Mouse (Mus musculus) embryo, embryonic 9.5 days (tissue): Measurements from ENCODE around the gene Tor4a.

Experiments used
- DNase-seq: peaks from one replicate; pipeline ENCODE4 v3.0.0-alpha.2; 2017; ENCODE audit errors: extremely low spot score

Tor4a gene

DNA sequence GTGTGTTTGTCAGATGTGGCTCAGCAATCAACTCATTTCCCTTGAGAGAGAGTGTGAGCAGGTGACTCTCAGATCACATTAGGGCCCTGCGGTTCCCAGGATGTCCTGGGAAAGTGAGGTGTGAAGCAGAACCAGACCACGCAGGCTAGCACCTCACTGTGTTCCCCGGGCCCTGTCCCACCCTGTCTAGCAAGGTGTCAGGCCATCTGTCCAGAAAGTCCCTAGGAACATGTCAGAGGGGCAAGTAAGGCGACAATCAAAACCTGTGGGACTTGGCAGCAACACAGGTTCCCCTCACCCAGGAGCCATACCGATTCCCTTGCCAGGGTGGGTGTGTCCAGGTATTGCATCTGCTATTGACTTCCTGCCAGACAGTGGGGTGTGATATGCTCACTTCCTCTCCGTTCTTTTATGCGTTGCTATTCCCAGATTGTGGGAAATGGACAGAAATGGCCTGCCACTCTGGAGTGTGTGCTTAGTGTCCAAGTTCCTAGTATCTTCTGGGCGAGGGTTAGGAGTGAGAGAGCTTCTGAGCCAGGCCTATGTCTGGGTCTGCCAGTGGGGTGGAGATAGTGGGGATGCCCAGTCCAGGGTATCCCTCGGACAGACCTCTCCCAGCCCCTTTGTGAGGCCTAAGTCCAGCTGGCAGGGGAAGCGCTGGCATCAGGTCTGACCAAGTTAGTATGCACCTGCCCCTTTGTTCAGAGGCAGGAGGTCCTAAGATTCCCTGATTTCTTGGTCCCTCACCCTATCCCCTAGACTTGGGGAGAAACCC is 26.2 kb downstream of the Tor4a start:
- DNase-seq = no peak

DNA sequence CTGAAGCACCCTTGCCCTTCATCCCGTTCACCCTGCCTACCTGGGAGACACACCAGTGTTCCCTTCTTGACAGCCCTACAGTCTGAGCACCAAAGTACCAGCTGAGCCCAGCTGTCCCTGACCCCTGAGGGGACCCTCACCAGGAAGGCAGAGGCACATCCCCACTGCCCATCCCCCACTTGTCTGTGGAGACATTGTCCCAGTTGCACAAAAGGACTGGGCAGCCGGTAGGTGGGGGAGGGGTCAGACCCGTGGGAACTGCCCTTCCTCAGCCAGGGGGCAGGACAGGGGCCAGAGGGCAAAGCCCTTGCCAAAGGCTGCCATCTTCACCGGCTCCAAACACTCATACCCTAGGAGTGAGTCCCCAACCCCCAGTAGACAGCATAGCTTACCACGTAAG is 26.9 kb downstream of the Tor4a start:
- peak; percentile 74 for DNase-seq

DNA sequence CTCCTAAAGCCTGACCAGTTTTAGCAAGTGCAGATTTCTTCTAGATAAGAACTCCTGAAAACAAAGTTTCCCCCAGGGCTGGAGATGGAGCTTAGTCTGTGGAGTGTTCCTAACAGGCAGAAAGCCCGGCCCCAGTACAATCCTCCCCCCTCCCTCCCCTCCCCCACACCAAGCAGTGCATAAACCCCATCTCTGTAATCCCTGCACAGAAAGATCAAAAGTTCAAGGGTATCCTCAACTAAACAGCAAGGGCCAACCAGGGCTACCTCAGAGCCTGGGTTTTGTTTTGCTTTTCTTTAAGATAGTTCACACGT is 28.1 kb downstream of the Tor4a start:
- no peak for DNase-seq

DNA sequence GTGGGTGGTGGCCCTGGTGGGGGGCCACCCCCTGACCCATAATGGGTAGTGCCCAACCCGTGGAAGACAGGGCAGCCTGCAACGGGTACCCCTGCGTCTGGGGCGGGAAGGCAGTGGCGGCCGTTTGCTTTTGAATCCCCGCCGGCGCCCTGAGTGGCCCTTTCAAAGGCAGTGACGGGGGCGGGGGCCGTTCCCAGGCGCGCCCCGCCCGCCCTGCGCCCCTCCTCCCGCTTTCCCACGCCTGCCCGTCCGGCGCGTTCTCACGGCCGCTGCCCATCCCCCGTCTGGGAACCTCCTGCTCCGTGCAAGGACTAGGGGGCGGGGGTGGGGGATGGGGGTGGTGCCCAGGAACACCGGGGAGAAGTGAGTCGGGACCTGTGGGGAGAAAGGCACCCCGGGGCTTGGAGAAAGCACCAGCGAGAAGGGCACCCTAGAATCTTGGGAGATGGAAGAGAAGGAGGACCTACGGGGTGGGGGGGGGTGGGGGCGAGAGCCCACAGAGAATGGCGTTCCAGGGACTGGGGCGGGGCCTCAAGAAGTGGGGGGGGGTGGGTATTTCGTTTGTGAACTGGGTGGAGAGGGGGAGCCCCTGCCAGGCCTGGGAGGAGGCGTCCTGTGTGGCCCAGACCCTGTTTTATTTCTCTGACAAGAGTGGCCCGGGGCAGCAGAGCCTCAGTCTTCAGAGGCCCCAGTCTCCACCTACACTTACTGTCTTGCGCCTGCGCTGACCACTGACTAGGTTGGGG is 28.6 kb downstream of the Tor4a start:
- peak; percentile 88 for DNase-seq

DNA sequence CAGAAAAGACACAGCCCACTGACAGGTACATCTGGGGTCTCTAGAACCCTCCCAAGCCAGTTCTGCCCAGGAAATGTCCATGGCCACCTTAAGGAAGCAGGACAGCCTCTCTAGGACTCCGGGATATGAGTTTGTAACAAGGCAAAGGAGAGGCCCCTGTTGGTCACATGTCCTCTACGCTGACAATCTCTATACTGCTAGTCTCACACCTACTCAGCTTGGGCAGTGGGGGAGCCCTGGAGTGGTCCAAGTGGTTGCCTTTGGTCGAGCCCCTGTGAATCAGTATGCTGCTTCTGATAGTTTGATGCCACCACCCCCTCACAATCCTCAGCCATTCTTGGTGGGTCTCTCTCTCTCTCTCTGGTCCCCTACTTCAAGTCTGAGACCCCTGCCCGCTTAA is 29.2 kb downstream of the Tor4a start:
- no peak for DNase-seq

DNA sequence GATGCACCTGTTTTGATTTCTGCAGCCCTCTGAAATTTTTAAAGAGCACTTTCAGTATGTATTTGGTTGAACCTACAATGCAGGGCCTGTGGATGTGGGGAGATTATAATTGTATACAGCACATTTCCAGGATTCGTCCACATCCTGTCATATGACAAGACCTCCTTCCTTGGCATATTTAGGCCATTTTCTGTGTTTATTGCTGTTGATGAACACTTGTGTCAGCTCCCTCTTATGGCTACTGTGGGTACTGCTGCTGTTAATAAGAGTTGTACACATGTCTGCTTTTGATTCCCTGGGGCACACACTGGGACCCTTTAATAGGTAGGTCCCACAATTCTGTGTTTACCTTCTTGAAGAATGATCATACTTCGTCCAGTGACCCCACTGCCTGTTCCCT is 39.0 kb downstream of the Tor4a start:
- no peak for DNase-seq

DNA sequence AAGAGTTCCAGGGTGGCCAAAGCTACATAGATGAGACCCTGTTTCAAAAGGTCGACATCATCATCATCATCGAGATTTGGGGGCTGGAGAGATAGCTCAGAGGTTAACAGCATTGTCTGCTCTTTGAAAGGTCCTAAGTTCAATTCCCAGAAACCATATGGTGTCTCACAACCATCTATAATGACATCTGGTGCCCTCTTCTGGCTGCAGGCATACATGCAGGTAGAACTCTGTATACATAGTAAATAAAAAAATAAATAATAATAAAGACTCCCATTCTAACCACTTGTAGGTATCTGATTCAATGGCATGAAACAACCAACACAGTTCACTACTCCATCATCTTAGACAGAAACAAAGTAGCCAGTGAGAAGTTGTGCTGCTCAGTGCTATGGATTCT is 39.7 kb downstream of the Tor4a start:
- no peak for DNase-seq

DNA sequence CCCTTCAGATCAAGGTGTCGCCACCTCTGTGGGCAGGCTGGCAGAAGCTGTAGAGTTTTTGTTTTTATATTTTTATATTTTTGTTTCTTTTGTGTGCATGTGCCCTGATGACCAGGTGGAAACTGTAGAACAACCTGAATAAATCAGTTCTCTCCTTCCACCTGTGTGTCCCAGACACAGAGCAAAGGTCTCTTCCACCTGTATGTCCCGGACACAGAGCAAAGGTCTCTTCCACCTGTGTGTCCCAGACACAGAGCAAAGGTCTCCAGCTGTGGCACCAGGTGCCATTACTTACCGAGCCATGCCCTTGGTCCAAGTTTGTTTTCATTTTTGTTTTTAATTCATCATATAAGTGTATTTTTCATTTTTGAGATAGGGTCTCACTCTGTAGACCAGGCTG is 40.5 kb downstream of the Tor4a start:
- DNase-seq = no peak

DNA sequence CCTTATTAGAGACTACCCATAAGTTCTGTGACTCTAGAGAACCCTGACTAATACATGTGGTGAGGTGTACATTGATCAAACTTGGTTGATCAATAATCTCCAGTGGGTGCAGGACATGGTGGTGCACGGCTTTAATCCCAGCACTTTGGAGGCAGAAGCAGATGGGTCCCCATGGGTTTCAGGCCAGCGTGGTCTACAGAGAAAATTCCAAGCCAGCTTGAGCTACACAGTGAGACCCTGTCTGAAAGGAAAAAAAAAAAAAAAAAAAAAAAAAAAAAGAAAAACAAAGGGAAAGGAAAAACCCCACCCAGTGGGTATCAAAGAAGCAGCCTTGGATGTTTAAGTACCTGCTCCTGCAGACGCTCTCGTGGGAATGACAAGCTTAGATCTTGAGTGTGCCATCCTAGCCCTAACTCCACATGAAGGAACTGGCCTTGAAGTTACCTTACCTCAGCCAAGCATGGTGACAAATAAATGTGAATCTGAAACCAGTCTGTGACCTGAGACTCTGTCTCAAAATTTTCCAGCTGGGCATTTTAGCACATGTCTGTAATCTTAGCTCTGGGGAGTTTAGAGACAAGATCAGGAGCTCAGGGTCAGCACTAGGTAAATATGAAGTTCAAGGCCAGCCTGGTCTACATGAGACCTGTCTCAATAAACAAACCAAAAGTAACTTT is 45.3 kb downstream of the Tor4a start:
- DNase-seq = no peak

DNA sequence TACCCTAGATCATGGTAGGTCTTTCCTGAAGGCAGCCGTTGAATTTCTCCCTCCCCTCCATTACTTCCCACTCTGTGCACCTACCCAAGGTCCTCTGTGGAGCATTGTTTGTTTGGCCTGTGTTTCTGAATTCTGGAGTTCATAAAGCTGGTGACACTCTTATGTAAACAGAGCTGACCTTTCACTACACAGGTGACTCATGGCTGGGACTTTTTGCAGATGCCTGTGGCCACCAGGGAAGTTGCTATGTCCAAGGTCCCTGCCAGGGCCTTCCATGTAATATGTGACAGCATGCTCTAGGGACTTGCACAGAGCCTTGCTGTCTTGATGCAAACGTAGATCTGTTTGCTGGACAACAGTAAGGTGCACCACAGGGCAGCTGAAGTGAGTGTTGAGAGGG is 47.0 kb downstream of the Tor4a start:
- no peak for DNase-seq

DNA sequence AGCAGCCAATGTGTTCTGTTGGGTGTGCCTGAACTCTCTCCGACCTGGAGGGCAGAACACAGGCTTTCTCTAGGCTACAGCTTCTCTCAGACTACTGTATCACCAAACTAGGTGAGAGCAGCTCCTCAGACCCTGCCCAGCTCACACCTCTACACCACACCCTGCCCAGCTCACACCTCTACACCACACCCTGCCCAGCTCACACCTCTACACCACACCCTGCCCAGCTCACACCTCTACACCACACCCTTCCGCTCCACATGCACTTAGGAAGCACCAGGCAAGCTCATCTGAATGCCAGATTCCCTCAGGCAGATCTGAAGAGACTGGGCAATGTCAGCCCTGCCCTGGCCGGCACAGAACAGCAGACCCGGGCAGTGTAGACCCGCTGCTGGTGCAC is 48.8 kb downstream of the Tor4a start:
- no peak for DNase-seq

DNA sequence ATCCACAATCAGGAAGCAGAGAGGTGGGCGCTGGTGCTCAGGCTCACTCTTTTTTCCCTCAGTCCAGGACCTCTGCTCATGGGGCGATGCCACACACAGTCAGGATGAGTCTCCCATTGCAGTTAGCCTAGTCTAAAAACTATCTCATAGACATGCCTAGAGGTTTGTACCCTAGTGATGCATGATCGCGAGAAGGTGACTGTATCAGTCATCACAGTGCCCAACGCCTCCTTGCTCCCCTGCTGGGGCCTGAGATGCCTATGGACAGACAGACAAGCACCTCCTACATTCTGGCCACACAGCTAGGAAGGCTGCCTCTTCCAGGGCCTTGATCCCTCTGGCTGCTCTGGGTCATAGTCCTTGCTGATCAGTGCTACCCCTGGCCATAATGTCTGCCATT is 49.3 kb downstream of the Tor4a start:
- DNase-seq = no peak

DNA sequence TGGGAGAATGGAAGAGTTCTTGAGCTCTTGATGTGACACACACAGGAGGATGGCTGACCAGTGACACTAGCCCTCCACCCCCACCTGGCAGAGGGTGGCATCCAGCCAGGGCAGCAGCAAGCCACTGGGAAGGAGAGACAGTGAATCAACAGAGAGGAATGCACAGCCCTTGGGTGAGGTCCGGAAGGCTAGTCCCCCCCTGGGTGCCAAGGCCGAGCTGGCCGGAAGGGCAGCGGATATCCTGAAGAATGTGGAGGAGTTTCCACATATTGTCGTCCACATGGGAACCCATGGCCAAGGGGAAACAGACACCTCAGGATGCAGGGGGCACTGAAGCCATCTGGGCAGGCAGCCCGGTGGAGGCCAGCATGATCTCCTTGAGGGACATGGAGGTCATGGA is 51.3 kb downstream of the Tor4a start:
- no peak for DNase-seq
